Mouse (Mus musculus): ENCODE data around the gene Fam196b. TPM values are rescaled to one million over a fixed set of nuclear protein-coding genes. Genes with fewer than 3 reads are reported as not detected.

Fam196b gene
- polyA plus RNA-seq, 1 experiment from 2014 or later: 0.83 TPM

GRCm38 (mm10) chr11:34291304-34291703 is 23.3 kb upstream of the Fam196b start:
- Histone ChIP-seq H3K36me3 (ENCODE audit: control insufficient read depth, insufficient read depth, low read length) (no peaks in the 10 kb centered on the region), H3K4me2 (replicated peaks; ENCODE audit: low read depth, low read length) (no peak overlapping the region), H3K27me3 (ENCODE audit: control insufficient read depth, insufficient read depth, low read length) (no peaks in the 10 kb centered on the region), H3K4me1 (replicated peaks; ENCODE audit: control insufficient read depth, insufficient read depth, low read length) (no peaks in the 10 kb centered on the region), H3K27ac (ENCODE audit: low read depth, low read length) (no peak overlapping the region), H3K9ac (ENCODE audit: low read depth, low read length) (no peak overlapping the region), H3K4me3 (ENCODE audit: low read depth, low read length) (no peak overlapping the region), H3K9me3 (ENCODE audit: control insufficient read depth, low read length) (no peaks in the 10 kb centered on the region)
- ATAC-seq (ENCODE audit: low FRiP score) (no peak), DNase-seq (ENCODE audit: low spot score) (no peak)
- WGBS: 76% methylated on average over 3 of the region's 3 CpGs

GRCm38 (mm10) chr11:34297698-34298378 is 16.8 kb upstream of the Fam196b start:
- H3K9me3 ChIP-seq (ENCODE audit: control insufficient read depth, low read length): no peaks in the 10 kb centered on the region
- H3K27ac ChIP-seq (ENCODE audit: low read depth, low read length): no peak overlapping the region
- H3K36me3 ChIP-seq (ENCODE audit: control insufficient read depth, insufficient read depth, low read length): no peaks in the 10 kb centered on the region
- no peaks in the 10 kb centered on the region for H3K27me3 ChIP-seq (ENCODE audit: control insufficient read depth, insufficient read depth, low read length)
- peak; percentile 24 for DNase-seq (ENCODE audit: low spot score)
- no peak overlapping the region for H3K4me3 ChIP-seq (ENCODE audit: low read depth, low read length)
- H3K4me1 ChIP-seq (replicated peaks; ENCODE audit: control insufficient read depth, insufficient read depth, low read length): peaks cover 3% of the 10 kb centered on the region; the same call in 1 of the 2 replicates
- peak; percentile 91 for ATAC-seq (ENCODE audit: low FRiP score)
- H3K4me2 ChIP-seq (replicated peaks; ENCODE audit: low read depth, low read length): no peak overlapping the region
- WGBS: 49% methylated on average over 5 of the region's 5 CpGs
- H3K9ac ChIP-seq (ENCODE audit: low read depth, low read length): no peak overlapping the region

- WGBS: 90% methylated on average over 1 of the region's 1 CpGs
- Histone ChIP-seq H3K27me3 (ENCODE audit: control insufficient read depth, insufficient read depth, low read length) (no peaks in the 10 kb centered on the region), H3K4me2 (replicated peaks; ENCODE audit: low read depth, low read length) (no peak overlapping the region), H3K36me3 (ENCODE audit: control insufficient read depth, insufficient read depth, low read length) (no peaks in the 10 kb centered on the region), H3K27ac (ENCODE audit: low read depth, low read length) (no peak overlapping the region), H3K4me1 (replicated peaks; ENCODE audit: control insufficient read depth, insufficient read depth, low read length) (peaks cover 3% of the 10 kb centered on the region; the same call in 1 of the 2 replicates), H3K9ac (ENCODE audit: low read depth, low read length) (no peak overlapping the region), H3K4me3 (ENCODE audit: low read depth, low read length) (no peak overlapping the region), H3K9me3 (ENCODE audit: control insufficient read depth, low read length) (no peaks in the 10 kb centered on the region)
- ATAC-seq (ENCODE audit: low FRiP score) (no peak), DNase-seq (ENCODE audit: low spot score) (no peak)
These were observed 15.1 kb upstream of the Fam196b start for GRCm38 (mm10) chr11:34299550-34299949.

- no peak overlapping the region for H3K27ac ChIP-seq (ENCODE audit: low read depth, low read length)
- no peak overlapping the region for H3K4me2 ChIP-seq (replicated peaks; ENCODE audit: low read depth, low read length)
- no peaks in the 10 kb centered on the region for H3K36me3 ChIP-seq (ENCODE audit: control insufficient read depth, insufficient read depth, low read length)
- H3K9me3 ChIP-seq (ENCODE audit: control insufficient read depth, low read length): no peaks in the 10 kb centered on the region
- H3K9ac ChIP-seq (ENCODE audit: low read depth, low read length): no peak overlapping the region
- DNase-seq (ENCODE audit: low spot score): no peak
- no peak overlapping the region for H3K4me3 ChIP-seq (ENCODE audit: low read depth, low read length)
- ATAC-seq (ENCODE audit: low FRiP score): no peak
- H3K4me1 ChIP-seq (replicated peaks; ENCODE audit: control insufficient read depth, insufficient read depth, low read length): peaks cover 3% of the 10 kb centered on the region; the same call in 1 of the 2 replicates
- WGBS: 95% methylated on average over 7 of the region's 7 CpGs
- H3K27me3 ChIP-seq (ENCODE audit: control insufficient read depth, insufficient read depth, low read length): no peaks in the 10 kb centered on the region
These were observed 14.6 kb upstream of the Fam196b start for GRCm38 (mm10) chr11:34300064-34300463.

- Histone ChIP-seq H3K36me3 (ENCODE audit: control insufficient read depth, insufficient read depth, low read length) (no peaks in the 10 kb centered on the region), H3K4me3 (ENCODE audit: low read depth, low read length) (no peak overlapping the region), H3K27me3 (ENCODE audit: control insufficient read depth, insufficient read depth, low read length) (no peaks in the 10 kb centered on the region), H3K9me3 (ENCODE audit: control insufficient read depth, low read length) (no peaks in the 10 kb centered on the region), H3K4me1 (replicated peaks; ENCODE audit: control insufficient read depth, insufficient read depth, low read length) (no peaks in the 10 kb centered on the region), H3K9ac (ENCODE audit: low read depth, low read length) (no peak overlapping the region), H3K4me2 (replicated peaks; ENCODE audit: low read depth, low read length) (no peak overlapping the region), H3K27ac (ENCODE audit: low read depth, low read length) (no peak overlapping the region)
- no peak for ATAC-seq (ENCODE audit: low FRiP score)
- 84% methylated on average over 3 of the region's 3 CpGs for WGBS
- DNase-seq (ENCODE audit: low spot score): no peak
These were observed 8.4 kb upstream of the Fam196b start for GRCm38 (mm10) chr11:34306231-34306630.

- no peak for ATAC-seq (ENCODE audit: low FRiP score)
These were observed 5.9 kb upstream of the Fam196b start for GRCm38 (mm10) chr11:34308731-34309130.

DNA sequence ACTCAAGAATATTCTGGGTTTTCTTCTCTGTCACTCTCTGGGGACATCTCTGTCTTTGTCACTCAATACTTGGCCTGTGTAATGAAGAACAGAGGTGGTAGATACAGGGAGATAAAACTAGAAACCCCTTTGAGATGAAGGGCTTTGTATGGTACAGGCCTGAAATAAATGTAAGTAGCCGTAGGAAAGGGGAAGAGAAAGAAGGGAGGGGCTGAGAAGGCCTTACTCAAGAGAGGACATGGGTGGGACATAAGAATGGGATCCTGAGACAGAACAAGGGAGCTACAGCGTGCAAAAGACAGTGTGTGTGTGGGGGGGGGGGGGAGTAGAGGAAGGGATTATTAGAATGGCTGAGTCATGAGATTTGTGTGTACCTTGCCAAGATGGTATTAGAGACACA is 5.3 kb upstream of the Fam196b start:
- ATAC-seq (ENCODE audit: low FRiP score): no peak
- WGBS: 86% methylated on average over 2 of the region's 2 CpGs
- no peak for DNase-seq (ENCODE audit: low spot score)
- Histone ChIP-seq H3K9ac (ENCODE audit: low read depth, low read length) (no peak overlapping the region), H3K9me3 (ENCODE audit: control insufficient read depth, low read length) (no peaks in the 10 kb centered on the region), H3K4me2 (replicated peaks; ENCODE audit: low read depth, low read length) (no peak overlapping the region), H3K36me3 (ENCODE audit: control insufficient read depth, insufficient read depth, low read length) (no peaks in the 10 kb centered on the region), H3K27ac (ENCODE audit: low read depth, low read length) (no peak overlapping the region), H3K4me1 (replicated peaks; ENCODE audit: control insufficient read depth, insufficient read depth, low read length) (no peaks in the 10 kb centered on the region), H3K4me3 (ENCODE audit: low read depth, low read length) (no peak overlapping the region), H3K27me3 (ENCODE audit: control insufficient read depth, insufficient read depth, low read length) (no peaks in the 10 kb centered on the region)

More at GRCm38 (mm10) chr11:34308731-34309130, 5.9 kb upstream of the Fam196b start:
- Histone ChIP-seq H3K9me3 (ENCODE audit: control insufficient read depth, low read length) (no peaks in the 10 kb centered on the region), H3K27ac (ENCODE audit: low read depth, low read length) (no peak overlapping the region), H3K9ac (ENCODE audit: low read depth, low read length) (no peak overlapping the region), H3K36me3 (ENCODE audit: control insufficient read depth, insufficient read depth, low read length) (no peaks in the 10 kb centered on the region), H3K27me3 (ENCODE audit: control insufficient read depth, insufficient read depth, low read length) (no peaks in the 10 kb centered on the region), H3K4me3 (ENCODE audit: low read depth, low read length) (no peak overlapping the region), H3K4me1 (replicated peaks; ENCODE audit: control insufficient read depth, insufficient read depth, low read length) (no peaks in the 10 kb centered on the region), H3K4me2 (replicated peaks; ENCODE audit: low read depth, low read length) (no peak overlapping the region)
- 92% methylated on average over 3 of the region's 3 CpGs for WGBS
- no peak for DNase-seq (ENCODE audit: low spot score)

GRCm38 (mm10) chr11:34311717-34312116 is 2.9 kb upstream of the Fam196b start:
- no peak for ATAC-seq (ENCODE audit: low FRiP score)
- no peaks in the 10 kb centered on the region; the same call in 1 of the 2 replicates for H3K27me3 ChIP-seq (ENCODE audit: control insufficient read depth, insufficient read depth, low read length)
- 79% methylated on average over 5 of the region's 5 CpGs for WGBS

DNA sequence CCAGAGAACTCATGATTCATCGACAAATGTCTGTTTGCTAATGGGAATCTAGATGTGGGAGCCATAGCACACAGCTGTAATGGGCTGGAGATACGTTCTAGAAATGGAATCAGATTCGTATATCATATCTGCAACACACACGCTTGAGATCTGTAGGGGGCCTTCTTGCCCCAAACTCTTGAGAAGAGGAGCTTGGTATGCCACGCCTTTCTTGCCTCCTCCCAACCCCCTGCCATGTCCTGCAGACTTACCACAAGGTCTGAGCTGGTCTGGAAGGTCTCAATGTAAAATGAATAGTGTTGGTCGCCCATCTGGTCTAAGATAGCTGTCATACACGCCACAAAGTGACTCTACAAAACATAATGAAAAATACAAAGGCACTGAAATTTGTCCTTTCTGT is 2.4 kb upstream of the Fam196b start:
- ATAC-seq (ENCODE audit: low FRiP score) (no peak), DNase-seq (ENCODE audit: low spot score) (no peak)
- no peak overlapping the region for H3K27ac ChIP-seq (ENCODE audit: low read depth, low read length)
- H3K27me3 ChIP-seq (ENCODE audit: control insufficient read depth, insufficient read depth, low read length): no peaks in the 10 kb centered on the region; the same call in 1 of the 2 replicates
- 81% methylated on average over 7 of the region's 7 CpGs for WGBS
- no peaks in the 10 kb centered on the region for H3K4me1 ChIP-seq (replicated peaks; ENCODE audit: control insufficient read depth, insufficient read depth, low read length)
- no peak overlapping the region for H3K4me2 ChIP-seq (replicated peaks; ENCODE audit: low read depth, low read length)
- no peak overlapping the region for H3K9ac ChIP-seq (ENCODE audit: low read depth, low read length)
- no peak overlapping the region for H3K4me3 ChIP-seq (ENCODE audit: low read depth, low read length)
- H3K9me3 ChIP-seq (ENCODE audit: control insufficient read depth, low read length): no peaks in the 10 kb centered on the region
- no peaks in the 10 kb centered on the region for H3K36me3 ChIP-seq (ENCODE audit: control insufficient read depth, insufficient read depth, low read length)

More at GRCm38 (mm10) chr11:34311717-34312116, 2.9 kb upstream of the Fam196b start:
- no peak for DNase-seq (ENCODE audit: low spot score)
- H3K36me3 ChIP-seq (ENCODE audit: control insufficient read depth, insufficient read depth, low read length): no peaks in the 10 kb centered on the region
- no peaks in the 10 kb centered on the region for H3K9me3 ChIP-seq (ENCODE audit: control insufficient read depth, low read length)
- H3K4me3 ChIP-seq (ENCODE audit: low read depth, low read length): no peak overlapping the region
- H3K4me1 ChIP-seq (replicated peaks; ENCODE audit: control insufficient read depth, insufficient read depth, low read length): no peaks in the 10 kb centered on the region
- no peak overlapping the region for H3K9ac ChIP-seq (ENCODE audit: low read depth, low read length)
- no peak overlapping the region for H3K27ac ChIP-seq (ENCODE audit: low read depth, low read length)
- no peak overlapping the region for H3K4me2 ChIP-seq (replicated peaks; ENCODE audit: low read depth, low read length)
